ENCODE assay signal across 27 mouse cellular contexts in the genomic region with DNA sequence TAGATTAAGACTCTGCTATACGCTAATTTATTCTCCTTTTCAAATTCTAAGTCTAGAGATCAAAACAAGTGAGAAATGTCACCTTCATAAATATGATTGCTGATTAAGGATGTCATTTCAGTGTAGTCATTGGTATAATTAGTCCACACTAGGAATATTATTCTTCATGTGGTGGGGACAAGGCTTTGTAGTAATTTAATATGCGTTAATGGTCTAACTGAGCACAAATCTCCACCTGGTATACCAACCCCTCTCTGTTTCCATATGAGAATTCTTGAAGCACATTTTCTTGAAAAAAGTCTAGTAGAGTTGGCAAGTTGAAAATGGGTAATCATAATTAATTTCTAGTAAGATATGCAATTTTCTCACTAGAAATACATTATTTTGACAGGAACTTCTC.
A peak's percentile ranks its signal among the peaks of the same experiment; 100 is the strongest.
DNase-seq lines count a peak whose midpoint lies in the region; ATAC-seq lines count a peak whose summit lies in the region.
"Had no signal": no experiment of that assay in that cellular context is flagged by ENCODE, and none has a peak within 500 bp of the region (broad histone marks: within the 10 kb centered on the region; RNA-seq: fewer than 3 reads in every experiment).

No protein-coding gene starts in this region.

- no peak overlapping the region for H3K27ac ChIP-seq in forebrain, embryonic 14.5 days (ENCODE audit: low read depth, low read length)
- no peak overlapping the region for H3K27ac ChIP-seq in forebrain, embryonic 13.5 days
- H3K27ac ChIP-seq in neural tube, embryonic 14.5 days (ENCODE audit: low read depth, low read length): no peak overlapping the region
- H3K27ac ChIP-seq: embryonic facial prominence, embryonic 13.5 days; embryonic facial prominence, embryonic 15.5 days; forebrain, embryonic 10.5 days; forebrain, embryonic 12.5 days had no signal

- H3K9me3 ChIP-seq in forebrain, embryonic 14.5 days (replicated peaks; ENCODE audit: control insufficient read depth, low read length): no peaks in the 10 kb centered on the region
- H3K9me3 ChIP-seq in forebrain, embryonic 13.5 days (replicated peaks): 0 out of 2 replicates have a peak, but pooled peaks cover 3% of the 10 kb centered on the region
- H3K9me3 ChIP-seq in neural tube, embryonic 14.5 days (ENCODE audit: control insufficient read depth, low read length): no peaks in the 10 kb centered on the region
- H3K9me3 ChIP-seq: embryonic facial prominence, embryonic 13.5 days; embryonic facial prominence, embryonic 15.5 days; forebrain, embryonic 10.5 days; forebrain, embryonic 12.5 days; G1E had no signal

- DNase-seq in forebrain, embryonic 14.5 days (ENCODE audit: low spot score): peak; percentile 6
- DNase-seq in neural tube, embryonic 10.5 days (ENCODE audit: extremely low spot score, low spot score): no peak
- DNase-seq in retina, postnatal 1 day: peak; percentile 3
- DNase-seq in frontal cortex, postnatal 25 days (ENCODE audit: low spot score in 2 of 2): no peak
- DNase-seq: adrenal gland, adult 8-10 months; adrenal gland, postnatal 14 days; adrenal gland, postnatal 36 days; B cell, adult 2 months; cerebellum, adult 11 months; cerebellum, adult 18-20 months; cerebellum, adult 8-10 months; cerebellum, adult 9-11 months; cerebellum, postnatal 14 days; cerebellum, postnatal 36 days; embryo, embryonic 11 days had no signal

- H3K9ac ChIP-seq in forebrain, embryonic 14.5 days (ENCODE audit: low read length): no peak overlapping the region
- no peak overlapping the region for H3K9ac ChIP-seq in forebrain, embryonic 13.5 days
- H3K9ac ChIP-seq in neural tube, embryonic 14.5 days (replicated peaks; ENCODE audit: low read depth, low read length): no peak overlapping the region
- H3K9ac ChIP-seq: embryonic facial prominence, embryonic 13.5 days; embryonic facial prominence, embryonic 15.5 days; forebrain, embryonic 12.5 days had no signal

- H3K4me3 ChIP-seq in forebrain, embryonic 14.5 days (ENCODE audit: low read depth, low read length): no peak overlapping the region
- H3K4me3 ChIP-seq in forebrain, embryonic 13.5 days: no peak overlapping the region
- no peak overlapping the region for H3K4me3 ChIP-seq in neural tube, embryonic 14.5 days (ENCODE audit: low read depth, low read length)
- H3K4me3 ChIP-seq: embryonic facial prominence, embryonic 13.5 days; embryonic facial prominence, embryonic 15.5 days; erythroblast, embryonic 14.5 days; forebrain, embryonic 10.5 days; forebrain, embryonic 12.5 days had no signal

- 87% methylated on average over 2 of the region's 2 CpGs for WGBS in forebrain, embryonic 14.5 days
- 79% methylated on average over 2 of the region's 2 CpGs for WGBS in forebrain, embryonic 13.5 days
- 55% methylated on average over 2 of the region's 2 CpGs for WGBS in neural tube, embryonic 14.5 days

- no peak overlapping the region for H3K4me2 ChIP-seq in forebrain, embryonic 14.5 days (ENCODE audit: low read length)
- no peak overlapping the region for H3K4me2 ChIP-seq in forebrain, embryonic 13.5 days
- H3K4me2 ChIP-seq in neural tube, embryonic 14.5 days (ENCODE audit: low read depth, low read length): no peak overlapping the region
- H3K4me2 ChIP-seq: embryonic facial prominence, embryonic 13.5 days; embryonic facial prominence, embryonic 15.5 days; forebrain, embryonic 12.5 days had no signal

- no peaks in the 10 kb centered on the region for H3K36me3 ChIP-seq in forebrain, embryonic 14.5 days (ENCODE audit: control insufficient read depth, insufficient read depth, low read length)
- H3K36me3 ChIP-seq in forebrain, embryonic 13.5 days (ENCODE audit: poor library complexity, severe bottlenecking): no peaks in the 10 kb centered on the region
- no peaks in the 10 kb centered on the region for H3K36me3 ChIP-seq in neural tube, embryonic 14.5 days (ENCODE audit: control insufficient read depth, insufficient read depth, low read length)
- H3K36me3 ChIP-seq: embryonic facial prominence, embryonic 13.5 days; embryonic facial prominence, embryonic 15.5 days; forebrain, embryonic 10.5 days; forebrain, embryonic 12.5 days; G1E had no signal

- H3K27me3 ChIP-seq in forebrain, embryonic 14.5 days (replicated peaks; ENCODE audit: control insufficient read depth, insufficient read depth, low read length): no peaks in the 10 kb centered on the region
- no peaks in the 10 kb centered on the region for H3K27me3 ChIP-seq in forebrain, embryonic 13.5 days
- no peaks in the 10 kb centered on the region for H3K27me3 ChIP-seq in neural tube, embryonic 14.5 days (ENCODE audit: control insufficient read depth, insufficient read depth, low read length)
- H3K27me3 ChIP-seq: CH12.LX; embryonic facial prominence, embryonic 13.5 days; embryonic facial prominence, embryonic 15.5 days; forebrain, embryonic 12.5 days; Patski had no signal

- ATAC-seq in forebrain, embryonic 14.5 days: no peak
- no peak for ATAC-seq in forebrain, embryonic 13.5 days
- ATAC-seq in neural tube, embryonic 14.5 days (ENCODE audit: low read depth): peak; percentile 51; the same call in 1 of the 2 replicates
- ATAC-seq: activated CD4-positive, CD25-positive, alpha-beta regulatory T cell, adult 4 months; CD4-positive, CD25-positive, alpha-beta regulatory T cell, adult 4 months; Patski had no signal

- no peaks in the 10 kb centered on the region for H3K4me1 ChIP-seq in forebrain, embryonic 14.5 days (ENCODE audit: control insufficient read depth, insufficient read depth, low read length)
- no peaks in the 10 kb centered on the region for H3K4me1 ChIP-seq in forebrain, embryonic 13.5 days
- no peaks in the 10 kb centered on the region for H3K4me1 ChIP-seq in neural tube, embryonic 14.5 days (ENCODE audit: control insufficient read depth, insufficient read depth, low read length)
- H3K4me1 ChIP-seq: embryonic facial prominence, embryonic 13.5 days; embryonic facial prominence, embryonic 15.5 days; forebrain, embryonic 10.5 days; forebrain, embryonic 12.5 days had no signal

Comparison
In these comparisons a context has a peak if more than half of its experiments do, and no peak if none do; other contexts are left out.
1. DNase-seq: peak in forebrain, embryonic 14.5 days (single experiment) and retina, postnatal 1 day (single experiment); none in neural tube, embryonic 10.5 days (single experiment) and frontal cortex, postnatal 25 days (0 of 2).